Mouse (Mus musculus) urinary bladder, postnatal 14 days (tissue): ENCODE measurements around the gene Ctrc.

ENCODE experiments used
- DNase-seq: peaks from one replicate; pipeline ENCODE4 v3.0.0; 2021; ENCODE audit warnings: low spot score

Gene Ctrc

DNA sequence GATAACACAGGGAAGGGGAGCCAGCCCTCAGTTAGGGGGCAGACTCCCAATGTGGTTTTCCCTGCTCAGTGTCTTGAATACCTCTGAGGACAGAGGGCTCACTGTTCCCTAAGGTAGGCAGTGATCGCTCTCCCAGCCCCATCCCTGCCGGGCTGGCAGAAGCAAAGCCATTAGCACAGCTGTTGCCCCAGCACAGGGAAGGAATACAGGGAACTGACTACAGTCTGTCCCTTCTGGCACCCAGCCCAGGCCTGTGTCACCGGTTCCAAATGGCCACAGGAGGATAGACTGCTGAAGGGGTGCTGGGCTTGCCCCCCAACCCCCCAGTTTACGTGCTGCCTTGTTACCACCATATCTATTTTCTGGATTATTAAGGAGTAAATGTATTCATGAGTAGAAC lies 21.3 kb upstream of the Ctrc start:
- DNase-seq = peak; percentile 60

DNA sequence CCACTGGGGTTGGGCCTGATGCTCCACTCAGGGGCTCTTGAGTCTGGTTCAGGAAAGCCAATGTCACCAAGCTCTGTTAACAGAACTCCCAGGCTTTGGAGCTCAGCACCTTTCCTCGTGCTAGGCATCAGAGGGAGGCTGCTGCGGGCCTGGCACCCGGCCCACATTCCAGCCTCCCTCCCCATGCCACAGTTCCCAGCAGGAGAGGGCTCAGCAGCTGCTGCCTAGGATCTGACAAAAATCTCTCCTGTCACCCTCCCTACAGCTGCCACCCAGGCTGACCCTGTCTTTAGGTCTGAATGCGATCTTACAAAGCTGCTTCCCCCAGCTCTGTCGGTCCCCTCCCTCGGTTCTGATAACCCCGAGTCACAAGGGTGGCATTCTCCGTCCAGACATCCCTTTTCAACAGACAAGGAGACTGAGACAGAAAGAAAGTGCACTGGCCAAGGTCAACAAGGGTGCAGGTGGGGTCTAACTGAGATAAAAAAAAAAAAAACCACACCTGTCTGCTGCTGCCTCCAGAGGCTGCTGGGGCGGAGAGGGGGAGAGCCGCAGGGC lies 20.9 kb upstream of the Ctrc start:
- no peak for DNase-seq

DNA sequence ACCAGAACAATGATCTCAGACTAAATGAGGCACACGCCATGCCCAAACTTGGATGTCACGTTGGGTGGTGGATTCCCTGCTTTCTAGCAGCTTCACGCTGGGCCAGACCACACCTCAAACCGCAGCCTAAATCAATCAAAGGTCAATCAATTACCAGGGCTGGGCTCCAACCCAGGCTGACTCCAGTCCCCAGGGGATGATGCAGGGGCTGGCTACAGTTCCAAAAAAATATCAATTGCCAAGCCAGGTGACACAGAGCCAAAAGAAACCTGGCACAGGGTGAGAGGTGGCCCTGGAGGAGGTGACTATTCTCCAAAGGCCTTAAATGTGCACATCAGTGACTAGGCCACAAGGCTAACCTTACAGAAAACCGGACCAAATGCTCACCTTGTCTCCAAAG lies 19.4 kb upstream of the Ctrc start:
- no peak for DNase-seq

DNA sequence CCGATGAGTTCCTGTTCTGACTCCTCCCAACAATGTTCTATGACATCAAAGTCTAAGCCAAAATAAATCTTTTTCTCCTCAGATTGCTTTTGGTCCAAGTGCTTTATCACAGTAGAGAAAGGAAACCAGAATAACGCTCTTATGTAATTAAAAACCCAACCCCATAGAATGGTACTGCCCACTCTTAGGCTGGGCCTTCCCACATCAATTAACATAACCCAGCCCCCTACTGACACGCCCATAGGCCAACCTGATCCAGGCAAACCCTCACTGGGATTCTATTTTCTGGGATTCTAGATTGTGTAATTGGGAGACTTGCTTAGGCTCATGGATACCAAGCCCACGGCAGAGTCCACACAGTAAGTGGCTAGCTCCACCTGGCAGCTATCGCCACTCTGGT lies 18.8 kb upstream of the Ctrc start:
- no peak for DNase-seq

DNA sequence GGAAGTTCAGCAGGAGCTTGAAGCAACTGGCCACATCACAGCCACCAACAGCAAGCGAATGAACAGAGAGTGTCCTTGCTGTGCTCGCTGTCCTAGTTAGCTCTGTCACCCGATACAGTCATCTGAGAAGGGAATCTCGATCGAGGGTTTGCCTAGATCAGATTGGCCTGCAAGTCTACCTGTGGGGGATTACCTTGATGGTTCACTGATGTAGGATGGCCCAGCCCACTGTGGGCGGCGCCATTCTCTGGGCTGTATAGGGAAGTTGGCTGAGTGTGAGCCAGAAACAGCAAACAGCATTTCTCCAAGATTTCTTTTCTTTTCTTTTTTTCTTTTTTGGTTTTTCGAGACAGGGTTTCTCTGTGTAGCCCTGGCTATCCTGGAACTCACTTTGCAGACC lies 18.3 kb upstream of the Ctrc start:
- DNase-seq = no peak

DNA sequence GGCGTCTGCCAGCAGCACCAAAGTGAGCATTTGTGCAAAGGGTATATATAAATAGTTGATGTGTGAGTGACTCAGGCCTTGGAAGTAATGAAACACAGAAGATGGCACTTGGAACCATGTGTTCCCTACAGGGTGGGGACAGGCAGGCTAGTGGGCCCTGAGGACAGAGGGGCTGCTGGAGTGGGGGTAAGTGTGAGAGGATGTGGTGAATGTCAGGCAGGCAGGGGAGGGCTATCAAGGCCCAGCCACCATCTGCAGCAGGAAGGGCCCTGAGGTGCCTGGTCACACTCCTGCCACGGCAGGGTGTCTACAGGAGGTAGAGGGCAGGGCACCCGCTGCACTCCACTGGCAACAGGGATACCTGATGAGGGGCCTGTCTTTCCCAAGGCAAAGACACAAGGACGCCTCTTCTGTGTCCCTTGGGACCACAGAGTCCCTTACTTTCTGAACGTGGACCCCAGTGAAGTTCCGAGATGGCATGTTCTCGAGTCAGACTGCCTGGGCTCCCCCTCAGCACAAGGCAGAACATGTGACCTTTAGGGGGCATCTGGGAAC lies 17.6 kb upstream of the Ctrc start:
- DNase-seq = no peak

DNA sequence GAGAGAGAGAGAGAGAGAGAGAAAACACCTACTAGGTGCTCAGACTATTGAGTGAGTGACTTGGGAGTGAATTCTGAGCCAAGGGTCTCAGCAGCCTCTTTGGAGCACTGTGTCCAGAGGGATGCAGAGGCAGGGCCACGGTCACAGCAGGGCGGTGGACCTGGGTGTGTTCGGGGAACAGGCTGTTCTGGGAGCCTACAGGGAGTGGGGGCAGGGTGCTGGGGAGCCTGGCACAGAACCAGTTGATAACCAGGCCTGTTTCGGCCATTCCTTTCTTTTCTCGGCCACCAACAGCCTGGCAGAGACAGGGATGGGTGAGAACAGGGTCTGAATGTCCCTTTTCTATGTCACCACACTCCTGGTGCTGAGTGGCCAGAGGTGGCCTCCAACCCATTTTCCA lies 16.7 kb upstream of the Ctrc start:
- DNase-seq = no peak

DNA sequence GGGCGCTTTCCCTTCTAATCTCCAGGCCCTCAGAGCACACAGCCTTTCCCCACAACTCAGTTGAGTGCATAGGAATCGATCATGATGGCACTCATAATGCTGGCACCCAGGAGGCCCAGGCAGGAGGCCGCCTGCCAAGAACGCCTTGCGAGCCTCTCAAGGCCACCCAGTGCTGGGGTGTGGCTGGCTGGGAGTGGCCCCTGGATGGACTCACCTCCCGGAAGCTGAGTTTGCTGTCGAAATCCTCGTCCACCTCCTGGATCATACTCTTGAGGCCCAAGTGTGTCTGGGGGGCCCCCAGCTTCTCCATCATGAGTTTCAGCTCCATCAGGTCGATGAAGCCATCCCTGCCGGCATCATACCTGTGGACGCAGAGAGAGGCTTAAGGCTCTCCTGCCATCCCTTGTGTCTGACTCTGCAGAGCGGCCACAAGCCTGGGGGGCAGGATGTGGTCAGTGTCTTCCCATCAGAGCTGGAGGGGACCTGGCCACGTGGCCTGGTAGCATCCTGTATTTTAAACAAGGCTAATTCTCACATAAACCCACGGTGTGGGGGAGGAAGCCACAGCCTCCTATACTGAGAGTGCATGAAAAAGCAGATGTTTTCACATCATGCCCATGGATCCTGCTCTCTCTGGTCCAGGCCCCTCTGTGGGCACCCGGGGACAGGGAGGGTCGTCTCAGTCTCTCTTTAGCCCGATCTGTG lies 15.6 kb upstream of the Ctrc start:
- no peak for DNase-seq

DNA sequence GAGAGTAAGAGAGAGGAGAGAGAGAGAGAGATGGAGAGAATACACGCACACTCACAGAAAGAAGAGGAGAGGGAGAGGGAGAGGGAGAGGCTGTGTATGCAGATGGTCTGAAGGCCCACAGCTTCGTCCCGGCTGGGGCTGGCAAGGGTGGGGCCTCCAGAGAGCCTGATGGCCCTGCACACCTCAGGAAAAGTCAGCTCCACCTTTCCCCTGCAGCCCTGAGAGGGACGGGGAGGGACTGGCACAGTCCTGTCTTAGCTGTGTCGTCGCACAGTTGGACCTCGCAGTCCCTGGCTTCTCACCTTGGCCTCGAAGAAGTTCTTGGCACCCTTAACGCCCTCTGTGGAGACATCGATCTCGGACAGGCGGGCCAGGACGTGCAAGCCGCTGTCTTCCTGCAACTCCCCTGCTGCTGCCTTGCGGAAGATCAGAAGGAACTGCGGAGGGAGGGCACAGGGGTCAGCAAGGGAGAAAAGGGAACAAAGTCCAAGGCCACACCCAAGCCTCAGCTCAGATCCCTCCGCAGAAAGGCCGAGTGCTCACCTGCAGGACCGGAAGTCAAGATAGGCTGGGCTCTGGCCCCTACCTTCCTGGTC lies 14.2 kb upstream of the Ctrc start:
- no peak for DNase-seq

DNA sequence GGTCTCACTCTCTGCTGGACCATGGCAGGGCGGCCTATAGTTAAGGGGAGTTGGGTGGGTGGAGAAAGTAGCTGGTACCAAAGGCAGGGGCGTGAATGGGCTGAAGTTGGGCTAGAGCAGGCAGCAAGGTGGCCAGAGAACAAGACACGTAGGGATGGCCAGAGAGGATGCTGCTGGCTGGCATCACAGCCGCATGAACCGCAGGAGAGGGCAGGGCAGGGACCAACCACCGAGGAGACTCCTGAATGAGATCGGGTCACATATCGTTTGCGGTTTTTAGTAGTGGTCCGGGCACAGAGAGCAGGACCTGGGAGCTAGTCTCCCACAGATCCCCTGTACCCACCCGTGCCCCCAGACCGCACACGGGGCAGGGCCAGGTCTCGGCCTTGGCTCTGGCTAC lies 13.2 kb upstream of the Ctrc start:
- DNase-seq = no peak

DNA sequence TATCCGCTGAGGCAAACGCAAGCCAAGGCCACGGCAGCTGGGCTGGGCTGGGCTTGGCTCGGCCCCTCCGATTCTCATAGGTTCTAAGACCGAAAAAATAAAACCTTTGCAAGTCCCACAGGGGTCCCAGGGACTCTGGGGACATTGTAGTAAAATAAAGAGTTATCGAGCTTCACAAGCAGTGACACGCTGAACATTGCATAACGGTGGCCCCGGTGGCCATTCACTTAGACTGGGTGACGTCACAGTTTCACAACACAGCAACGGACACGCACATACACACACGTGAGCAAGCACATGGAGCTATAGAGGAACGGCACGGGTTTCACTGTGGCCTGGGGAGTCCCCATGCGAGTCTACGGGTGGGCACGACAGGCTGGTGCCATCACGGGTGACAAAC lies 12.3 kb upstream of the Ctrc start:
- no peak for DNase-seq

DNA sequence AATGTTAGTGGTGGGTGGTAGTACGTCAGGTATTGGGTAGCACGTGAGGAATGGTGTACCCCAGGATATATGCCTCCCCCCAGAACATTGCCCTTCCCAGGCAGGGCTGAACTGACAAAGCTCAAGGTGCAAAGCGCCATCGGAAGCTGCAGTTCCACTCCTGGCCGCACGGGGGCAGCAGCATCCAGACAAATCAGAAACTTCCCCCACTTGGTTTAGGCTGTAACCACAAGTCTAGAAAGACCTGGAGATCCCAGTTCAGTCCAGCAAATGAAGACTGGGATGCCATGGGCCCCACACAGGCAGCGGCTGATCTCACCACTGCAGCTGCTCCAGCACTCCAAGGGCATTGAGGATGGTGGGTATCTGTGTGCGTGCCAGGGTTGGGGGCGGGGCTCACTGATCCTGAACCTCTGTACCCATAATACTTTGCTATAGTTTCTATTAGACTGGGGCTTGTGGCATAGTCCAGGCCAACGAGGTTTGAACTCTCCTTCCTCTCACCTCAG lies 11.3 kb upstream of the Ctrc start:
- peak; percentile 78 for DNase-seq

DNA sequence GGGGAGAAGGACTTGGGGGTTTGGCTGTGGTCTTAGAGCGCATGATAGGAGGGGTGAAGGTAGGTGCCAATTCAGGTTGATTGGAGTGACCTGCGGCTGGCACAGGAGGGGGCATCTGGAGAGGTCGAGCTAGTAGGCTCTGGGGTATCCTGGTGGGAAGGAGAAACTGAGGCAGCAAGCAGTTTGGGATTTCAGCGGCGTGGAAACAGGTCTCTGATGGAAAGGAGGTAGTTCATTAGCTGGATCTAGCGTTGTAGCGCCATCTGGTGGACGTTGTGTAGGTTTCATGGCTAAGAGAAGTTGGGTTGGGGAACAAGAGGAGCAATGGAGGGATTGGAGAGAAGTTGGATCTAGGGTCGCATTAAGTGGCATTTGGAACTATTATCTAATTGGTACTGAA lies 7.3 kb upstream of the Ctrc start:
- DNase-seq = peak; percentile 65

DNA sequence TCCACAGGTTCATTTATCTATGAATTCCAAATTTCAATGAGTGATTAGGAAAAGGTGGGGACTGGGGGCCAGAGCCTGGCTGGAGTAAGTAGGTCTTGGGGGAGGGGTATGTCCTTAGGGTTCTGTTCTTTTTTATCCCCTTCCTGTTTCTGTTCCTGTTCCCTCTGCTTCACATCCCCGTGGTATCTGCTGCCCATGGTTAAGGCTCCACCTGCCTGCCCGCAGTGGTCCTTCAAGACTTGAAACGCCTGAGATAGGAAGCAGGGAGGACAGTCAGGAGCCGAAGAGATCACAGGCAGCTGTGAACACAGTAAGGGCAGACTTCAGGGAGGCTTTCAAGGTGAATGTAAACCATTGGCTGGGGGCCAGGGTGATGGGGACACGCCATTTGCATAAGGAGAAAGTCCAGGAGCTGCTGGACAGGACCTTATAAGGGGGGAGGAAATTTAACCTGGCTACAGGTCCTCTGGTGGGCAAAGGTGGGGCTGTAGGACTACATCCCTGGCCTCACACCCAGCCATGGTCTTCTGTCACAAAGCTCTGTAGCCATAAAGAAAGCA lies 11.5 kb downstream of the Ctrc start:
- no peak for DNase-seq

DNA sequence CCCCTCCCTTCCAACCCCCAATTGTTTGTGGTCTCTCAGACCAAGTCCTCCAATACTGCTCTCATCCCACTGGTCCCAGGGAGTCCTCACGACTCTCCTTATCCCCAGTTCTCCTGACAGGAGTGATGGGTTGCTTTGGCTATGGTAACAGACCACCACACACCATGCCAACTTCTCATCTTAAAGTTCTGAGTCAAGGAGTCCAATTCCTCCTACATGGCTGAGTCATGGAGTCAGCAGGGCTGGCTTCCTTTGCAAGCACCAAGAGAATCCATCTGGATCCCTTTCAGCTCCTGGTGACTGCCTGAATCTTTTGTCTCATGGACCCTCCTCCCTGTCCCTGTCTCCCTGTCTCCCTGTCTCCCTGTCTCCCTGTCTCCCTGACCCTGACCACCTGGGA lies 12.2 kb downstream of the Ctrc start:
- DNase-seq = no peak

DNA sequence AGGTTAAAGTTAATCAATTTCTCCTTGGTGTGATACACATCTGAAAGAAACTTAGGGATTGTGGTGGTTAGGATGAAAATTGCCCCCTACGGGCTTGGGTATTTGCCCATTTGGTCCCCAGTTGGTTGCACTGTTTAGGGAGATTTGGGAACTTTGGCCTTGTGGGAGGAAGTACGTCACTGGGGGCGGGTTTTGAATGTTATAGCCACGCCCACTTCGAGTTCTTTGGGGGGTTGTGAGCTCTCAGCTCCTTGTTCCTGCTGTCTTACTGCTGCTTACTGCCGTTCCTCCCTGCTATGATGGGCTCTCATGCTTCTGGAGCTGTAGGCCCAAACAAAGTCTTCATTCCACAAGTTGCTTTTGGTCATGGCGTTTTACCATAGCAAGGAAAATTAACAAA lies 14.8 kb downstream of the Ctrc start:
- DNase-seq = no peak

DNA sequence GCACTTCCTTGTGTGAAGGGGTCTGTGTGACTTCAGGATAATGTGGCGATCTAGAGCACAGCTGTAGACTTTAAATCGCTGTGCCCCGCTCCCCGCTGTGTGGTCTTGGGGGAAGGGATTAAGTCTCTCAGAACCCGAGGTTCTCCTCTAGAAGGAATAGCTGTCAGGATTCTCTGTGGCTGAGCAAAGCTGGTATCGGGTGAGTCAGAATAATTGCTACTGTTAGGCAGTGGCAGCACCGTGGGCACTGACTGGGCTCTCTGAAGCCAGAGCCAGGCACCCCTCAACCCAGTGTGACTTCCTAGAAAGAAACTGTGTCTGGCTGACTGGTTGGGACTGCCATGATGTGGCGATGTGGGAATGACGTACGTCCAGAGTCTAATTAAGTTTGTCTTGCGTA lies 15.8 kb downstream of the Ctrc start:
- DNase-seq = no peak

DNA sequence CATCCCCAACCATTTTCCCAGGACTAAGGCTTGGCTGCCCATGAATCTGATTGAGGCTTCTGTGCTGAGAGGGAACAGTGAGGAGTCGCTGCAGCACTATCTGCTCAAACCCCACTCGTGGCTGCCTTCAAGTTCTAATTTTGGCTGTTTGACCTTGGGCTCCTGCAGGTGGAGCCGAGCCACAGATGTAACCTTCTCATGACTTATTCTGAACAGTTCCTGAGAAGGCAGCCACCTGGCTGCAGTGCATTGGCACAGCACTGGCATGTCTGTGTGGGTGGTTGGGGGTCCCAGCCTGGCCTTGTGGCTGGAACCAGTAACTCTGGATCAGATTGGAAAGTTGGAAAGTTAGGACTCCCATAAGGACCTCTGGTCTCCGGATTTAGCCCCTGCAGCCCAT lies 18.0 kb downstream of the Ctrc start:
- DNase-seq = no peak

DNA sequence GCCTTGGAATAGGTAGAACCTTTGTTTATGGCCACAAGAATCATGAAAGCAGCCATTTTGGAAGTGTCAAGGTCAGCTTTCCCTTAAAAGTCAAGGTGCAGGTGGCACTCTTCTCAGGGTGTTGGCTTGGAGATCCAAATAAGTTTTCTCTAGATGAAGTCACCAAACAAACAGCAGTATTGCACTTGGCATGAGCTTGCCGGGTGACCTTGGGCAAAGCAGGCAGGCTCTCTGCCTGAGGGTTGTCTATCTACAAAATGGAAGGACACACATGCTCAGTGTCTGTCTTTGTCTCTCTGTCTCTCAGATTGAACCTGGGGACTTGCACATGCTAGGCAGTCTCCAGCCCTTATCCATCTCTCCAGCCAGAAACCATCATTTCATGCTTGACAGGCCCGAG lies 18.8 kb downstream of the Ctrc start:
- no peak for DNase-seq

DNA sequence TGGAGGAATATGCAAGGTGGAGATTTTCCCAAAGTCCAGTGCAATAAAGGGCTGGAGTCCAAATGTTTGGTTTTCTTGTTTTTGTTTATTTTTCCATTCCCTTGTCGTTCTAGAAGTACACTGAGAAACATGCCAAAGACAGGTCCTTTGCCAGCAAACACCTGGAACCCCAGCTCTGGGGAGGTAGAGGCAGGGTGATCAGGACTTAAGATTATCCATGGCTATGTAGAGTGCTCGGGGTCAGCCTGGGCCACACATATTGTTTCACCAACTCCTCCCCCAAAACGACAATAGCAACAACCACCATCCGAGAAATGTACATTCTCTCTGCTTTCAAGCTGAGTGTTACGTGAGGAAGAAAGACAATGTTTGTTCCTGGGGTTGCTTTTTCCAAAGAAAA lies 20.1 kb downstream of the Ctrc start, which contains the start of gene Cela2a:
TSS of gene Cela2a (minus strand) at position 101 of the 400 bp plus-strand sequence.
- DNase-seq = no peak

DNA sequence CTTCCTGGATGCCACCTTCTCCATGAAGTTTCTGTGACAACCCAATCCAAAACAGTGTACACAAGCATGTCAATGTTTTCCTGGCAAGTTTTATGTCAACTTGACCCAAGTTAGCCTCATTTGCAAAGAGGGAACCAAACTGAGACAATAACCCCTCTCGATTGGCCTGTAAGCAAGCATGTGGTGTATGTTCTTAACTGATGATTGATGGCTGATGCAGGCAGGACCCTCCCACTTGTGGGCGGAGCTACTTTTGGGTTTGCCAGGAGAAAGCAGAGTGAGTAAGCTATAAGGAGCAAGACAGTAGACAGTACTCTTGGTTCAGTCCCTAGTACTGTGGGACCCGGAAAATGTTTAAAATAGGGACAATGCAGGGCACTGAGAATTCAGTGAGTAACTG lies 23.2 kb downstream of the Ctrc start:
- no peak for DNase-seq

DNA sequence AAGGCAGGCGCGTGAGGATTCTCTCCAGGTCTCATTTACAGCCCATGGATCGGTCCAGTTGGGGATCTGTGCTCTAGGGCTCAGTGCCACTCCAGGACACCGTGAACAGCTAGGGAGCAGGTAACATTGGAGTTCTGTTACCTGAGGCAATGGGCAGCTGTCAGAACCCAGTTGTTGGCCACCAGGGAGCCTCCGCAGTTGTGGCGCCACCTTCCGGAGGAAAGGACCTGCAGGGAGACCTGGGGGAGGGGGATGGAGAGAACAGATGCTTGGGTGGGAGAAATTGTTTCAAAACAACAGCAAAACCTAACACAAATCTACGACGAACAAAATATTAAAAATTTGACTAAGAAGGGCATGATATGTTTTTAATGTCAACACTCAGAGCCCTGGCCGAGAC lies 24.1 kb downstream of the Ctrc start:
- peak; percentile 34 for DNase-seq

DNA sequence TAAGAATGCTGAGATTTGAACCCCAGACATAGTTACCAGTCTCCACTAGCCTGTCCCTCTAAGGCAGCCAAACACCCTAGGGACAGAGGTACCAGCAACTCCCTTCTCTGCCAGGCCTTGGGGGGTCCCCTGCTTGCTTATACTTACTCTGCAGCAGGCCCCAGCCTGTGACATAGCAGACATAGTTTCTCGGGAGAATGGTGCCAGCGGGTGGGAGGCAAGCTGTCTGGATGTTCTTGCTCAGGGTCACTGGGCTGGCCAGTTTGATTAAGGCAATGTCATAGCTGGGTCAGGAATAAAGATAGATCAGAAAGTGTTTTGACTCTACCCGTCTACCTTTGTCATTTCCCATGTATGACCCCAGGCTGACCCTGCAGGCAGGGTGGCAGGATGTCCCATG lies 25.0 kb downstream of the Ctrc start:
- DNase-seq = no peak
